Mouse (Mus musculus) lung, postnatal 25 days (tissue): Measurements from ENCODE around the gene Rab8a.

ENCODE experiments used
- DNase-seq: peaks from one replicate; pipeline ENCODE4 v3.0.0; 2022; ENCODE audit warnings: low spot score

Rab8a gene

DNA sequence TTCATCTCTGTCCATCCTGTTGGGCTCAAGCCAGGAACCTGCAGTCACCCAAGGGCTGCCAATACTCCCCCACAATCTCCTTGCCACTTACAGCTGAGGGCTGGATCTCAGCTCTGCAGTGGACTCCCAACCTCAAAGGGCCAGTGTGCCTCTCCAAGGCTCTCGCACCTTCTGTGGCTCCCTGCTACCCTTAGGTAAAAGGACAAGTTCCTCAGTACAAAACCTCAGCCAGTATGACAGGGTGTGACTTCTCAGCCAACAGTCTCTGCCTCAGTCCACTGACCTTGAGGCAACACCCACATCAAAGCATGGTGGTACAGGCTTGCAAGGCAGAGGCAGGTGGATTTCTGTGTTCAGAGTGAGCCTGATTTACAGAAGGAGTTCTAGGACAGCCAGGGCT lies 50.8 kb downstream of the Rab8a start:
- DNase-seq = no peak

DNA sequence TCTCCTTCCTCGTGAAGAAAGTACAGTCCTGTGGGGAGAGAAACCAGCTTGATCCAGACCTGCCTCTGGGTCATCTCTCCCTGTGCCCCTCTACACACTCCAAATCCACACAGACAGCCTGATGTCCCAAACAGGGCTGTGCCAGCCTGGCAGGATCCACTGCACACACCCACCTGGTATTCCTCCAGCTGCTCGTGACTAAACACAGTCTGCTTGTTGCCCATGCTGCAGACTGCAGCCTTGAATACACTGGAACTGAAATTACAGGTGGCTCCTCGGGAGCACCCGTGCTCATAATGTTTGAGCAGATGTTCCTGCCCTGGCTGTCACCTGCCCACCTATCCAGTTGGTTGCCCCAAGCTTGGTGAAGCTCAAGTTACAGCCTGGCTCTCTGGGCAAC lies 51.8 kb downstream of the Rab8a start, which contains the start of gene Cib3:
TSS of gene Cib3 (minus strand) at position 87 of the 400 bp plus-strand sequence.
- DNase-seq = no peak

DNA sequence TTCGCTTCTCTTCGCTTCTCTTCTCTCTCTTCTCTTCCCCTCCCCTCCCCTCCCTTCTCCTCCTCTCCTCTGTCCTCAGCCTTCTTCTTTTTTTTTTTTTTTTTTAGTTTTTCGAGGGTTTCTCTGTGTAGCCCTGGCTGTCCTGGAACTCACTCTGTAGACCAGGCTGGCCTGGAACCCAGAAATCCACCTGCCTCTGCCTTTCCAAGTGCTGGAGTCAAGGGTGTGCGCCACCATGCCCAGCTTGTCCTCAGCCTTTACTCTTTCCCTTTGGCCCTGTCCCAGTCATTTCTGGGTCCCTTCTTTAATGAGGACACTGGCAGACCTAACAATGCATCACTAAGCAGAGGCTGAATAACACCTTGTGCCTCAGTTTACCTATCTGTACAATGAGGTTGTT lies 52.5 kb downstream of the Rab8a start, which contains the start of gene Gm11034:
TSS of gene Gm11034 (minus strand) at position 101 of the 400 bp plus-strand sequence.
- DNase-seq = no peak

DNA sequence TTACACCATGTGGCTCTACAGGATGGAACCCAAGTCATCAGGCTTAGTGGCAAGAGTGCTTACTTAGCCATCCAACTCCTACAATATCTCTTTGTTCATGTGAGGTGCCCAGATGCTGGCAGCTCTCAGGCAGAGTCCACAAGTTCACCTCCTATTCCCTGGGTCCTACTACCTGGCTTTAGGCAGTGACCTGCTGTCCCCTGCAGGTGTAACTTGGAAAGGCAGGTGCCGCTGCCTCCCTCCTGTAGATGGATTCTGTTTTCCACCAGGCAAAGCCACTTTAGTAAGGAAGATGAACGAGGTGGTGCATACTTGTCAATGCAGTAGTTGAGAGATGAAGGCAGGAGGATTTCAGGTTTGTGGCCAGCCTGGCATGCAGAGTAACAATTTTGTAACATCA lies 54.1 kb downstream of the Rab8a start:
- DNase-seq = peak; percentile 49

DNA sequence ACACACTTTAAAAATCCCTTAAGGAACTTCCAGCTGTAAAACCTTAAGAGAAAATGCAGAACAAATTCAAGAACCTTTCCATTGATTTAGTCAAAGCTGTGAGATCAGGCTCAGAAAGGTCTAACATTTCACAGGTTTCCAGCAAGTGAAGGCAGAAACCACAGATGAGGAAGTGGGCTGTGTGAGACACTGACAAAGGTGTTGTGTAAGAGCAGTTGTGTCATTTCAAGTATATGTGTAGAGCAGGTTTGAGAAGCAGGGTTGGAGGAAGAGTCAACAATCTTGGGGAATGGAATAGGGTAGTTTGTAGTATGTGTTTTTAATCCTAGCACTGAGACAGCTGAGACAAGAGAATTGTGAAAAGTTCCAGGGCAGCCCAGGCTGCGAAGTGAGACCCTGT lies 54.9 kb downstream of the Rab8a start:
- peak; percentile 67 for DNase-seq

DNA sequence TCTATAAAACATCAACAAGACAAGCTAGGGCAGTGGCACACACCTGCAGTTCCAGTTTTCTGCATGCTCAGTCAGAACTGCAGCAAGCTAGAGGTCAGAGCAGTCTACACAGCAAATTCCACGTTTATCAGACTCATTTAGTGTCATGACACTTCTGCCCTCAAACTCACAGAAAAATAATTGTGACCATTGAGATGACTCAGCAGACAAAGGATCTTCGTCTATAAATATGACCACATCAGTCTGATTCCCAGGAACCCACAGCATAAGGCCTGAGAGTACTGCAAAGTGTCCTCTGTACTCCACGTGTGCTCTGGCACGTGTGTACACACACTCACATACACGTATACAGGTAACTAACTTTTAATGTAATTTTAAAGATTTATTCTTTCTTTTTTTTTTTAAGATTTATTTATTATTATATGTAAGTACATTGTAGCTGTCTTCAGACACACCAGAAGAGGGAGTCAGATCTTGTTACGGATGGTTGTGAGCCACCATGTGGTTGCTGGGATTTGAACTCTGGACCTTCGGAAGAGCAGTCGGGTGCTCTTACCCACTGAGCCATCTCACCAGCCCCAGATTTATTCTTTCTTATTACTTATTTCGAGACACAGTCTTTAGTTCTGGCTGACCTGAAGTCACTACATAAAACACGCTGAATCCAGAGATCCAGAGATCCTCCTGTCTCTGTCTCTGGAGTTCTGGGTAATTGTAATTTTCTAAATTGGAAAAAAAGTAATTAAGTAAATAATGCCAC lies 58.0 kb downstream of the Rab8a start:
- DNase-seq = no peak

DNA sequence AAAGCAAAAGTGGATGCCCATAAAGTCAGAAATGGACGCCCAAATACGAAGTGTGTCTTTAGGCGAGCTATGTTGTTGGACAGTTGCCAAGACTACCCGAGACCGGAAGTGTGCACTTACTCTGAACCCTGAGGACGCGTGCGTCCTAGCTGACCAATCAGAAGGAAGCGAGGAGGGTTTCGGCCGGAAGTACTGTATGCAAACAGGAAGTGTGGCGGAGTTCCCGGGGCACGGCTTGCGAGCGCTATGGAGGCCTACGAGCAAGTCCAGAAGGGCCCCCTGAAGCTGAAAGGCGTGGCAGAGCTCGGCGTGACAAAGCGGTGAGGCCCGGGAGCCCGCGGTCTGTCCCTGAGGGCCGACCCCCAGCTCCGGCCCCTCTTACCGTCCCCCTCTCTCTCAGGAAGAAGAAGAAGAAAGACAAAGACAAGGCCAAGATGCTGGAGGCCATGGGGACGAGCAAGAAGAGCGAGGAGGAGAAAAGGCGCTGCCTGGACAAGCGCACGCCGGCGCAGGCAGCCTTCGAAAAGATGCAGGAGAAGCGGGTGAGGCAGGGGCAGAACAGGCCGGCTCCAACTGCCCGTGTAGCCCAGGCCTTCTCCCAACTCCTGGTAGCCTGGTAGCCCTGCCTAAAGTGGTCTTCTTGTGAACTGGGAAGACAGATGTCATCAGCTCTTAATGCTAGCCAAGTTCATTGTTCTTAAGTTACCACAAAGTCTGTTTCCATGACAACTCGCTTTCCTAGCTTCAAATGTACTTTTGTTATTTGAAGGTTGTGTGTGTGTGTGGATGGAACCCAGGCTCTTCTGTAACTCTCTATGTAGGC lies 58.8 kb downstream of the Rab8a start, which contains the start of gene Fam32a:
TSS of gene Fam32a (plus strand) at position 190 of the 823 bp plus-strand sequence.
- DNase-seq = peak; percentile 95

DNA sequence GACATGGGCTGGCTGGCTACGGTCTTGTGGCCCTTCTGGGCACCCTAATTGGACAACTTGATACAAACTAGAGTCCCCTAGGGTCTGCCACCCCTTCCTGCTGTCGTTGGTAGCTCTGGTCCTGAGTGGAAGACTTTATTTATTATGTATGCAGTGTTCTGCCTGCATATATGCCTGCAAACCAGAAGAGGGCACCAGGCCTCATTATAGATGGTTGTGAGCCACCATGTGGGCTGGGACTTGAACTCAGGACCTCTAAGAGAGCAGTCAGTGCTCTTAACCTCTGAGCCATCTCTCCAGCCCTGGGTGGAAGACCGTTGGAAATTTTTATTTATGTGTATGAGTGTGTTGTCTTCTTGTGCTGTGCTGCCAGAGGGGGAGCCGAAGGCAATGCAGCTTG lies 59.8 kb downstream of the Rab8a start:
- DNase-seq = no peak

DNA sequence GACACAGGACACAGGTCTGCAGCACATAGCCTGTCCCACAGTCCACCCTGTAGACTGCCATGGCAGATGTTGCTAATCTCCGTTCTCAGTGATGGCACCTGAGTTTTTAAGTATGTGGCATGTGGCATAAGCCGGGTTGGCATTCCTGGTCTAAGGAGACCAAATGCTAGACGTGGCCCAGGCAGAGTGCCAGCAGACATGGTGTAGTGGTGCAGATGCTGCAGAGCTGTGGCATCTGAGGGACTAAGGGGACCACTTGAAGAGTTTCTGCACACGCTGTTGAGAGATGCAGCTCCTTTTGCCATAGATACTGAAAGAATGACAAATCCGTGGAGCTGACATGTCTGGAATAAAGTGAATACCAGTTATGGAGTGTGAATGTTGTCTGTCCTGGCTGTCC lies 61.7 kb downstream of the Rab8a start:
- DNase-seq = no peak
